Mouse (Mus musculus): ENCODE data around the gene Mrpl45.
"Not testable (repeated sequence)": the region's sequence is repeated elsewhere in the genome, so short reads cannot be mapped to it uniquely, and the experiment has no call there.

The Mrpl45 gene

GRCm38 (mm10) chr11:97299939-97300338 lies 15.6 kb upstream of the Mrpl45 start:
- DNase-seq: no peak

- DNase-seq: no peak
These were observed 14.1 kb upstream of the Mrpl45 start for GRCm38 (mm10) chr11:97301406-97301805.

- DNase-seq: no peak
These were observed 13.2 kb upstream of the Mrpl45 start for GRCm38 (mm10) chr11:97302231-97302781.

GRCm38 (mm10) chr11:97304631-97305030 lies 10.9 kb upstream of the Mrpl45 start:
- no peak for DNase-seq

- no peak for DNase-seq
These were observed 8.0 kb upstream of the Mrpl45 start for GRCm38 (mm10) chr11:97307294-97308069.

GRCm38 (mm10) chr11:97308806-97309450 lies 6.6 kb upstream of the Mrpl45 start:
- no peak for DNase-seq

DNA sequence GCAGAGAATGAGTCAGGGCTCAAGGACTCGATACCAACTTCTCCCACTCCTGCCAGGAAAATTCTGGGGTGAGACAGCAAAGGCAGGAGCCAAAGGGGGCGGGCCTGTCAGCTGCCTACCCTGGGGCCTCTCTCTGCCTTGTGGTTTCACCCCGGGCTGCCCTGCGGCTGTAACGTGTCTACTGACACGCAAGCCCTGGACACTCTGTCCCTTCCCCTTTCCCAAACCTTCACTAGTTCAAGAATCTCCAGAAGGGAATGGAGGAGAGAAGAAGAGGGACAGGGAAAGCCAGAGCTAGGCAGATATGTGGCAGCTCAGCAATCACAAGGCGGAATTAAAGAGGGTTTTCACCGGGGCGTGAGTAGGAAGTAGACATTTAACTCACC lies 6.1 kb upstream of the Mrpl45 start:
- DNase-seq: peak; percentile 55

DNA sequence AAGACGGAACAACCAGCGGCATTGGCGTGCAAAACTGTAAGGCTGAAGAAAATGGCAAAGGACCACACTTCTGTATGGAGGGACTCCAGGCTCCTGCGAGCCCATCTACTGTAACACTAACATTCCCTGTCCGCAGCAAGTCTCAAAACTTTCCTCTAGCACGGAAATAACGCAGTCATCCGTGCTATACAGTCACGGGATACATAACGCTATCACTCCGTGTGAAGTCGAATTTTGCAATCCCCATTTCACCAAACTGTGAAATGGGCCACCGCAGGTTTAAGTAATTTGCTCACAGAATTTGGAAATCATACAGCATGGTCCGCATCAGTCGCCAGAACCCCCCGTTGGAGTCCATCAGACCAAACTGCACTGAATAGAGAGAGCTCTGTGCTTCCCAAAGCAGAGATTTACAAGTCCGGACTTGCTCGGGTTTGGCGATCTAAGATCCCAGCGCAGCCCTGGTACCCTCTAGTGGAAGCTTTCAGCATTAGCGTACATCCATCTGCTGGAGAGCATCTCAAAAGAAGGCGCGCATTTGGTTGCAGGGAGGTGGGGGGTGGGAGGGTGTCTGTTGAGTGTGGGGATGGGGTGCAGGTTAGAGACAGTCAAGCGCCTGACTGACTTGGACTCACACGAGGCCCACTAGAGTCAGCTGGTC lies 5.5 kb upstream of the Mrpl45 start:
- peak; percentile 92 for DNase-seq

GRCm38 (mm10) chr11:97310895-97311631 lies 4.5 kb upstream of the Mrpl45 start:
- DNase-seq: peak; percentile 83

GRCm38 (mm10) chr11:97312871-97313270 lies 2.6 kb upstream of the Mrpl45 start:
- not testable (repeated sequence) for DNase-seq

DNA sequence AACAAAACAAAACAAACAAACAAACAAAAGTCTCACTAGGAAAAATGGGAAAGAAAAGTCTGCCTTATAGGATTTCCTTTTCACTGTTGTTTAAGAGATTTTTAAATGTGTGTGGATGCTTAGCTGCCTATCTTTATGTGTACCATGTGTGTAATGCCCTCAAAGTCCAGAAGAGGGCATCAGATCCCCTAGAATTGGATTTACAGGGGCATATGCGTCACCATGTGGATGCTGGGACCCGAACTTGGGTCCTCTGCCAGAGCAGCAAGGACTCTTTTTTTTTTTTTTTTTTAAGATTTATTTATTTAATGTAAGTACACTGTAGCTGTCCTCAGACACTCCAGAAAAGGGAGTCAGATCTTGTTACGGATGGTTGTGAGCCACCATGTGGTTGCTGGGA lies 1.4 kb upstream of the Mrpl45 start:
- DNase-seq: peak; percentile 44

DNA sequence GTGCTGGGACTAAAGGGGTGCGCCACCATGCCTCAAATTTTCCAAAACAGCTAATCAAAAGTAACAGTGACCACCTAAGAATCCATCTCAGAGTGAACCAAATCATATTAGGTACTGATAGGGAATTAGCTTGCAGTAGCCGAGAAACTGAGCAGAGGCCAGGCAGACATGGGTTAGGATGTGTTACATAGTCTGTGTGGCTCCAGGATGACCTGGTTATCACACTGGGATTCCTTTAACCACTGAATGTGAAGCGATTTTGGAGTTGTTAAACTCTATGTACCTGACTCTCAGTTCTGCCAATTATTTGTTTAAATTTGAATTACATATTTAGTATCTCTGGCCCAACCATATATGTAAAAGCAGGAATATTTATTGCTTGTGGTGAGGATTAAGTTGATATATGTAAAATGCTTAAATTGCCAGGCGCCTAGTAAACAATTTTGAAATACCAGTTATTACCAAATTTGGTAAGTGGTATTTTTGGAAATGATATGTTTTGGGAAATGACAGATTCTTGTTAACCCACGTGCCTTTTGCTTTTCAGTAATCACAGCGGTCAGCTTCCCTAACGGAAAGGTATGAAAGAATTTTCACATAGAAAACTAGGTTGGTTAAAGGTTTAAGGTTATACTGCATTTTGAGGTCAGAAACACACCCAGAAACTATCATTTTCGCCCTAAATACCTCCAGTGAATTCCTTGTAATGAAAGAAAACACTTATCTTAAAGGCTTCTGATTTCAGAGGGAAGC lies 589 bp upstream of the Mrpl45 start:
- DNase-seq: no peak

DNA sequence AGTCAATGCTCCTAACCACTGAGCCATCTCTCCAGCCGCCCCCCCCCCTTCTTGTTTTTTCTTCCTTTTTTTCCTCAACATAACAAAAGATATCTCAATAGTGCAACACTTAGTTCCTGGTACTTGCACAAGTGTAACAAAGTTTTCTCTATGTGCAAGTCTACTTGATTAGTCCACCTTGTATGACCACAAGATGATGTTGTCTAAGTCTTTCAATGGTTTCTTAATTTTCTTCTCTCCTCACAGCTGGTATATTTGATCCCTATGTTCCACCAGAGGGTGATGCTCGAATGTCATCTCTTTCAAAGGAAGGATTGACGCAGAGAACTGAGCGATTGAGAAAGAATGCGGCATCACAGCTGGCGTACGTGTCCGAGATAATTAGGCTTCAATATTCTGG lies 5.7 kb downstream of the Mrpl45 start:
- no peak for DNase-seq

GRCm38 (mm10) chr11:97321894-97322600 lies 6.5 kb downstream of the Mrpl45 start:
- DNase-seq: not testable (repeated sequence)

- no peak for DNase-seq
These were observed 9.7 kb downstream of the Mrpl45 start for GRCm38 (mm10) chr11:97325224-97325623.

DNA sequence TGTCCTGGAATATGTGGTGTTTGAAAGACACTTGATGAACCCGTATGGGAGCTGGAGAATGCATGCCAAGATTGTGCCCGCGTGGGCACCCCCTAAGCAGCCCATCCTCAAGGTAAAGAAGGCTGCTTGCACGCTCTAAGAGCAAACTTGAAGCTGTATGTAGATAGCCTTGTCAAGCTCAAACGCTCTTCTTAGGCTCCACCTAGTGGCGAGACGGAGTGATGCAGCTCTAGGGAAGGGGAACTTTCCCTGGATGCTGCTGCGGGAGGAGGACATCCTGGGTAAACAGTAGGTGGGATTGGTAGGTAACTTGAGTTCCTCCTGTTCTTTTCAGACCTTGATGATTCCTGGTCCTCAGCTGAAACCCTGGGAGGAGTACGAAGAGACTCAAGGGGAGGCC lies 12.6 kb downstream of the Mrpl45 start:
- DNase-seq: peak; percentile 83

- no peak for DNase-seq
These were observed 14.8 kb downstream of the Mrpl45 start for GRCm38 (mm10) chr11:97330315-97330714.

DNA sequence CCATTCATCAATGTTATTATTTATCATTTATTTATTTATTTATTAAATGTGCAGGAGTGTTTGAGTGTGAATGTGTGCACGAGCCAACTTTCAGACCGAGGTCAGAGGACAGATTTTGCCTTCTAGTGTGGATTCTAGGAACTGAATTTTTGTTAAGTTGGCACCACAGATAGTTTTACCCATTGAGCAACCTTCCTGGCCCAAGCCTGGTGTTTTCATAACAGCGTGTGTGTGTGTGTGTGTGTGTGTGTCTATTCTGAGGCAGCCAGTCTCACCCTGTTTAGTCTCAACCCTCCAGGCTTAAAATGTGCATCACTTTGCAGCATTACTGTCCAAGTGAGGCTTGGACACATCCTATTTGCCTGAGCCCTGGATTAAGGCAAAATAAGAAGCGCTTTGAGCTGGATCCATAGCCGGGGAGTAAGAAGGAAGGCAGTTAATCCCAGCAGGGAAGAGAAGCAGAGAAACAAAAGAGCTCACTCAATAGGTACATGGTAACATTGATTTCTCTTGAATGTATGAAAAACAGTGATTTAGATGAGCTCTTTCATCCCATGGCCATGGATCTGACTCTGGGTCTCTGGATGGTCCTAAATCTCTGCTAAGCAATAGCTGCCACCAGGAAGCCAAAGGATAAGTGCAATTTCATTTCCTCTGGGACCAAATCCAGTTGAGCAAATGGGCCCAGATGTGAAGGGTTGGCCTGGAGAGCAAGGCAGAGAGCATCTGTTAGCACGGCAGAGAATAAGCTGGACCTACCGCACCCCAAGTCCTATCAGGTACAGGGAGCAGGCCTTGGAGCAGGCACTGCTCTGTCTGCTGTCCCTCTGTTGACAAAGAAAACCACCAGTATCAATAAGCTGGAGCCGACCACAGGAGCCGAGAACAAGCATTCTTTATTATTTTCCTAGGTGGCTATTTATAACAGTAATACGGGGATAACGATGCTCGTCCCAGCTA lies 16.0 kb downstream of the Mrpl45 start:
- peak; percentile 60 for DNase-seq

DNA sequence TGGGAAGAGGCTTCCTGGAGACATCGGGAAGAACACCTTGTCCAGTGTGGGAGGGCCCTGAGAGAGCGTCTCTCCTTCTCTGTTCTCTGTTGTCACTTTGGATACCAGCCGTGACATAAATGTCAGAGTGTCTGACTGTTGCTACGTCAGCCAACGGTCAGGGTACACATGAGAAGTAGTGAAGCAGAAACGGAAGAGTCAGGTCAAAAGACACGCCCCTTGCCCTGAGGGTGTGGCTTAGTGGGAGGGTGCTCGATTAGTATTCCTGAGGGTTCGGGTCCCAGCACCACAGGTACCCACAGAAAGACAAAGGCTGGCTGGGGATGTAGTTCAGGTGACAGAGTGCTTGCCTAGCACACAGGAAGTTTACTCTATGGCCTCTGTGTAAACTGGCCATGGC lies 17.5 kb downstream of the Mrpl45 start:
- no peak for DNase-seq

- no peak for DNase-seq
These were observed 18.4 kb downstream of the Mrpl45 start for GRCm38 (mm10) chr11:97333896-97334295.

Measured in retina, postnatal 1 day (tissue).